Mouse (Mus musculus): Measurements from ENCODE around the gene Snap47.

DNA sequence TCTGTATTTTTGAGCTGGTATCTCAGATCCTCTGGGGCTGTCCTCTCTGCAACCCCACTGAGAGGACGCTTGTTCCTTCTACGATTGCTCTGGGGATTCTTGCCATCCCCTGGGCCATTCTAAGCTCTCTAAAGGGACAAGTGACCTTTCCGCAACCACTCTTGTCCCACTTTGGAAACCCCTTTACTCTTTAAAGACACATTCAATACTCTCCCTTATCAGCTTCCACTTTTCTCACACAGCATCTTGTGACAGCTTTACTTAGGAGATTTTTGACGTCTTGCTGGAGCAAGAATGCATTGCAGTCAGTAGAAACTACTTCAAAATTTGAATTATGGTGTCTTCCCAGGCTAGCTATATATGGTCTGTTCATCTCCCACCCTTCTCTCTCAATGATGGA lies at the start of gene Snap47:
- TF ChIP-seq CTCF (IDR thresholded peaks at IDR 0.05; ENCODE audit: low read depth, low read length) (no peak), POLR2A (IDR thresholded peaks at IDR 0.05; ENCODE audit: insufficient read depth, low read length) (no peak), EP300 (IDR thresholded peaks at IDR 0.05; ENCODE audit: insufficient read depth, low read depth, low read length) (no peak)

All from ES-Bruce4 (cell line).